Mouse (Mus musculus): ENCODE results near the gene Pde4a.

DNA sequence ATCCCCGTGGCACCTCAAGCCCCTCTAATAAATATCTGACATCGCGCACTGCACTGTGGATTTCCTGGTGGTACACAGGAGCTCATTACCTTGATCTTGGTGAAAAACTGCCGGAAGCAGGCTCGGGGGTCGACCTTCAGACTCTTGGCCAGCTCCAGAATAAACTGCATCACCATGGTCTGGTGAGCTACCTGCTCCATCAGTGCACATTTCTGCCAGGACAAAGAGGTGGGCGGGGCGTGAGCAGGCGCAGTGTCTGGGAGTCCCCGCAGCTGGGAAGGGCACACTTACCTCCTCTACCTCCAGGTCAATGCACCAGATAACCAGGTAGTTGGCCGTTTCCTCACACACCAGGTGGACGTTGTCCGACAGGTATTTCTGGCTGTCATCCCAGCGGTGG lies 23.6 kb upstream of the Pde4a start:
- TF ChIP-seq CTCF (conservative IDR thresholded peaks at IDR 0.05; ENCODE audit: insufficient read depth, insufficient read length, low read depth, low read length), result no peak
- no peak for TF ChIP-seq POLR2A (IDR thresholded peaks at IDR 0.05; ENCODE audit: low read depth, low read length)

All from kidney, adult 2 months (tissue).